Mouse (Mus musculus) right cerebral cortex, postnatal 25 days (tissue): Measurements from ENCODE around the gene Tcn2.
A peak's percentile ranks its signal among the peaks of the same experiment; 100 is the strongest.

Experiments used
- DNase-seq: peaks from one replicate; pipeline ENCODE4 v3.0.0; 2022

Gene Tcn2

GRCm38 (mm10) chr11:3893970-3894369, 38.0 kb downstream of the Tcn2 start:
- DNase-seq: no peak

- no peak for DNase-seq
These were observed 44.6 kb downstream of the Tcn2 start for GRCm38 (mm10) chr11:3887331-3887730.

GRCm38 (mm10) chr11:3883711-3884110, 48.2 kb downstream of the Tcn2 start:
- no peak for DNase-seq

- peak; percentile 59 for DNase-seq
These were observed 52.1 kb downstream of the Tcn2 start for GRCm38 (mm10) chr11:3879836-3880235.

GRCm38 (mm10) chr11:3878660-3879059, 53.3 kb downstream of the Tcn2 start:
- DNase-seq: no peak

GRCm38 (mm10) chr11:3876419-3876818, 55.5 kb downstream of the Tcn2 start:
- no peak for DNase-seq
